Mouse (Mus musculus) kidney, postnatal 25 days (tissue): ENCODE data around the gene Ranbp3l.

ENCODE experiments used
- DNase-seq, 2 experiments: peaks; one replicate each; pipeline ENCODE4 v3.0.0; 2021; ENCODE audit warnings: mixed read lengths in 2 of 2

Ranbp3l gene

GRCm38 (mm10) chr15:9100446-9101077 is 132.8 kb downstream of the Ranbp3l start:
- no peak for DNase-seq

- DNase-seq, result no peak
Observed at GRCm38 (mm10) chr15:9106303-9107074, 138.7 kb downstream of the Ranbp3l start.

- no peak for DNase-seq
Observed at GRCm38 (mm10) chr15:9110526-9111347, 143.0 kb downstream of the Ranbp3l start.

- DNase-seq, result no peak
Observed at GRCm38 (mm10) chr15:9111648-9112047, 143.9 kb downstream of the Ranbp3l start.

- no peak for DNase-seq
Observed at GRCm38 (mm10) chr15:9113556-9113955, 145.8 kb downstream of the Ranbp3l start.

- DNase-seq, result no peak
Observed at GRCm38 (mm10) chr15:9114131-9114530, 146.4 kb downstream of the Ranbp3l start.

GRCm38 (mm10) chr15:9114599-9114998 is 146.8 kb downstream of the Ranbp3l start:
- DNase-seq, result peak; percentile 40 to 50
